Mouse (Mus musculus): ENCODE results near the gene Lipc.

DNA sequence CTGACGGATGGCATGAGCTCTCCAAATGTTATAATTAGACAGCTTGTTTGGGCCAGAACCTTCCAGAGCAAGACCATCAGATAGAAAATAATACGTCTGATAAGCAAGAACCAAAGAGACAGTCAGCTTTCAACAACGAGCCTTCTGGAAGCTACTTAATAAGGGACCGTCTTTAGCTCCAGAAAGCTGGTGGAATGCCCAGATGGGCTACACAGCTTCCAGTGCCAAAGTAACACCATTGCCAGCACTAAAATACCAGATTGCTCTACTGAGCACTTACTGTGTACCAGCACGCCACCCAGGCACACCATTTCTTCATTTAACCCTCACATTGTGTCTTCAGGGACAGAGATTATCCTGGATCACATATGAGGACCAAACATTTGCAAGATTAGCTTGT, 73.9 kb downstream of the Lipc start:
- TF ChIP-seq POLR2A (IDR thresholded peaks at IDR 0.05; ENCODE audit: control insufficient read depth, extremely low read depth, insufficient read depth, low read length, poor library complexity) (no peak), CTCF (IDR thresholded peaks at IDR 0.05; ENCODE audit: borderline replicate concordance, control insufficient read depth, extremely low read depth, insufficient read depth, low read length, poor library complexity) (no peak)

Measured in thymus, adult 2 months (tissue).